Mouse (Mus musculus): ENCODE measurements around the gene Ppp2r3a. TPM values are rescaled to one million over a fixed set of nuclear protein-coding genes. Genes with fewer than 3 reads are reported as not detected.

The Ppp2r3a gene
- total RNA-seq, 2 experiments from 2014 or later: 168 to 202 TPM

- intact Hi-C loops (cut with DNase I): no loop called here
- no peak for DNase-seq
These were observed 173.0 kb downstream of the Ppp2r3a start for GRCm38 (mm10) chr9:101078579-101078978.

- DNase-seq: no peak
- intact Hi-C loops (cut with DNase I): no loop called here
These were observed 174.1 kb downstream of the Ppp2r3a start for GRCm38 (mm10) chr9:101077486-101077885.

- intact Hi-C loops (cut with DNase I): no loop called here
- DNase-seq: no peak
These were observed 175.3 kb downstream of the Ppp2r3a start for GRCm38 (mm10) chr9:101076095-101076875.

GRCm38 (mm10) chr9:101075694-101076093, 175.9 kb downstream of the Ppp2r3a start:
- intact Hi-C loops (cut with DNase I): no loop called here
- no peak for DNase-seq

- DNase-seq: no peak
- intact Hi-C loops (cut with DNase I): no loop called here
These were observed 176.5 kb downstream of the Ppp2r3a start for GRCm38 (mm10) chr9:101075091-101075581.

- DNase-seq: peak; percentile 77 to 82
- intact Hi-C loops (cut with DNase I): no loop called here
These were observed 177.1 kb downstream of the Ppp2r3a start for GRCm38 (mm10) chr9:101074332-101075021.

GRCm38 (mm10) chr9:101073987-101074331, 177.6 kb downstream of the Ppp2r3a start, which contains the start of gene Msl2:
TSS of gene Msl2 (plus strand) at chr9:101074101.
- intact Hi-C loops (cut with DNase I): loop anchor here (2.0 kb wide), 1 partner anchor 39 kb away; the partner anchor contains the start of gene Pccb
- no peak for DNase-seq

- DNase-seq: peak; percentile 98 to 99
- intact Hi-C loops (cut with DNase I): loop anchor here (2.0 kb wide), 1 partner anchor 39 kb away; the partner anchor contains the start of gene Pccb
These were observed 178.3 kb downstream of the Ppp2r3a start for GRCm38 (mm10) chr9:101073041-101073986.

GRCm38 (mm10) chr9:101072506-101072905, 179.1 kb downstream of the Ppp2r3a start:
- intact Hi-C loops (cut with DNase I): loop anchor here (2.0 kb wide), 1 partner anchor 38 kb away; the partner anchor contains the start of gene Pccb
- no peak for DNase-seq

- intact Hi-C loops (cut with DNase I): no loop called here
These were observed 181.8 kb downstream of the Ppp2r3a start for GRCm38 (mm10) chr9:101069781-101070180.

GRCm38 (mm10) chr9:101065076-101065602, 186.5 kb downstream of the Ppp2r3a start:
- intact Hi-C loops (cut with DNase I): no loop called here
- no peak for DNase-seq

More at GRCm38 (mm10) chr9:101069781-101070180, 181.8 kb downstream of the Ppp2r3a start:
- DNase-seq: no peak

GRCm38 (mm10) chr9:101062253-101062780, 189.3 kb downstream of the Ppp2r3a start:
- intact Hi-C loops (cut with DNase I): no loop called here
- DNase-seq: no peak

- no peak for DNase-seq
- intact Hi-C loops (cut with DNase I): no loop called here
These were observed 190.6 kb downstream of the Ppp2r3a start for GRCm38 (mm10) chr9:101061035-101061434.

GRCm38 (mm10) chr9:101057156-101057555, 194.4 kb downstream of the Ppp2r3a start:
- DNase-seq: no peak
- intact Hi-C loops (cut with DNase I): no loop called here

Other genes starting within 250 kb of the Ppp2r3a start
- gene Pccb, start 216.9 kb downstream of the Ppp2r3a start, total RNA-seq (2021): 10 to 100 TPM; 52.6 to 58.4 TPM
- gene Msl2, start 177.7 kb downstream of the Ppp2r3a start, total RNA-seq (2021): 10 to 100 TPM; 19.6 to 27.2 TPM